Mouse (Mus musculus) adrenal gland, postnatal 4 days (tissue): ENCODE data around the gene Best2. TPM values are rescaled to one million over a fixed set of nuclear protein-coding genes. Genes with fewer than 3 reads are reported as not detected.

Experiments used
- DNase-seq, 2 experiments: peaks; one replicate each; pipeline ENCODE4 v3.0.0; 2021 to 2022; ENCODE audit warnings: low spot score in 2 of 2, mixed read lengths in 2 of 2
- long read RNA-seq, 2 experiments: library from polyadenylated mRNA; stranded (forward); transcript quantifications; one replicate each; pipeline ENCODE4 v2.0.0; 2021
- total RNA-seq, 2 experiments: library from RNA; stranded (reverse); gene quantifications; 2 replicates each; pipeline ENCODE4 v1.2.3; 2021

Gene Best2
- total RNA-seq, result not detected
- long read RNA-seq, experiment 1, partial matches to known transcripts, result 0 of 1 reads
- long read RNA-seq, experiment 1, other reads (novel, unspliced or antisense), result 1 of 1 reads
- long read RNA-seq, experiment 2, result 0 reads

DNA sequence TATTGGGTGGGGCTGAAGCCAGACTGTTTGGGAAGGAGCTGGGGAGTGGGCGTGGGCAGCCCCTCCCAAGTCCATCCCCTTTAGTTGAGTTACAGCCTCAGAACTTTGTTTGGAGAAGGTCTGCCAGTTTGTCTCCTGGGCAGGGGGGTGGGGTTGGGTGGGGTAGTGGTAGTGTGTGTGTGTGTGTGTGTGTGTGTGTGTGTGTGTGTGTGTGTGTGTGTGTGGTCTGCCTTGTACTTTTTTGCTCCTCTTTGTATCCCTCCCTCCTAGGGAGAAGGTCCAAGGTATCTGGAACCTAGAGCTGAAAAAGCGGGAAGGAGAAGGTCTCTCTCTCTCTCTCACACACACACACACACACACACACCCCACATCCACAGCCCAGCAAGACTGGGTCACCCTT is at the start of gene Best2:
Best2 (minus strand) TSS at position 101 of the 400 bp plus-strand sequence.
- DNase-seq, result no peak

DNA sequence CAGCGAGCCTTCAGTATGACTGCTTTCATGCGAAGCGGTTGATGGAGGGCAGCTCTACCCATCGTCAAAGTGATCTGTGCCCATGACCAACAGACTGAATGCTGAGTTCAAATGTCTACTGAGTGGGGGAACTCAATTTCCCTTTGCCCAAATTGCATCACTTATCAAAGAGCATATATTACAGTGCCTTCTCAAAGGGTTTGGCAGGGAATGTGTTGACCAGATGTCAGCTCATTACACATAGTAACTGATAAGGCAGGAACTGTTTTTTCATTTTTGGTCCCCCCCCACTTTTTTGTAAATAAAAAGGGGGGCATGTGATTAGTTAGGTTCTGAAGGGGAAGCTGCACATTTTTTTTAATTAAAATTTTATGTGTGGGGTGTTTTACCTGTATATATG is 48.3 kb upstream of the Best2 start:
- no peak for DNase-seq

DNA sequence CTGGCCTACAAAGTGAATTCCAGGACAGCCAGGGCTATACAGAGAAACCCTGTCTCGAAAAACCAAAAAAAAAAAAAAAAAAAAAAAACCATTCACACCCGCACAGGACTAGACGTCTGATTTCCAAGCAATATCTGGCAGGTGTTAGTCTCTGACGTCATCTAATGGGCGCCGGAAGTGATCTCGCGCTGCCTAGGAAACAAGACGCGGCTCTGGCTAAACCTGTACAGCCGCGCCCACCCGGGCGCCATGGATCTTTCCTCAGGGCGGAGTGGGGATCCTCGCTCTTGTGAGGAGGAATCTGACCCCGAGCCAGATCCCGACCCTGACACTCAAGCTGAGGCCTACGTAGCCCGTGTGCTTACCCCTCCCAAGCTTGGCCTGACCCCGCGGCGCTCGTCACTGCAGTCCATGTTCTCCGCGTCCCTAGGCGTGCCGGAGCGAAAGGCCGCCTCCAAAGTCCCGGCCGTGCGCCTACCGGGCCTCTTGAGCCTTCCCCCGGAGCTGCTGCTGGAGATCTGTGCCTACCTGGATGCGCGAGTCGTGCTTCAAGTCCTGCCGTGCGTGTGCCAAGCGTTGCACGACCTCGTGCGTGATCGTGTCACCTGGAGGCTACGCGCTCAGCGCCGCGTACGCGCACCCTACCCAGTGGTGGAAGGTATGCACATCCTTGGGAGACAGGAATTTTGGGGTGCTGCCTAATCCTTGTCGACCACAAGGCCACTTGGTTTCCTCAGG is 45.7 kb upstream of the Best2 start, which contains the start of gene Fbxw9:
Fbxw9 (plus strand) TSS at position 177 of the 738 bp plus-strand sequence.
- DNase-seq, result peak; percentile 63 to 77

DNA sequence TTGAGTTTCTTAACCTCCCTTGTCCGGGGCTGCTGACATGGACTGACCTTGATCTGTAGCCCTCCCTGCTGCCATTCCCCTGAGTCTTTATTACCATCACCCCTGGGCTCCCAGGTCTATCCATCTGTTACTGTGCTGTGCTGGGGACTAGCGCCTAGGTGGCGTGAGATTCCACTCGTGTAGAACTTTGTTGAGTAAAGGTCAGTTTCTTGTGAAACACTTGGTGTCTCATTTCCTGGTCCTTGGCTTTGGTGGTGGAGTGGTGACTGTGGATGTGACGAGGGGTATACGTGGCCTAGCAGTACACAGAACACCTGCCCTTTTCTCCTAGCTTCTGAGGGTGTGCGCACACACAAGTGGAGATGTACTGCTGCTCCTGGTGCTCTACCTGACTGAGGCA is 43.0 kb upstream of the Best2 start:
- DNase-seq, result no peak

- no peak for DNase-seq
These were observed 29.3 kb upstream of the Best2 start for GRCm38 (mm10) chr8:85043619-85044018.

- DNase-seq, result peak in 1 of 2 experiments; percentile 32
These were observed 23.6 kb upstream of the Best2 start for GRCm38 (mm10) chr8:85037681-85038531.

DNA sequence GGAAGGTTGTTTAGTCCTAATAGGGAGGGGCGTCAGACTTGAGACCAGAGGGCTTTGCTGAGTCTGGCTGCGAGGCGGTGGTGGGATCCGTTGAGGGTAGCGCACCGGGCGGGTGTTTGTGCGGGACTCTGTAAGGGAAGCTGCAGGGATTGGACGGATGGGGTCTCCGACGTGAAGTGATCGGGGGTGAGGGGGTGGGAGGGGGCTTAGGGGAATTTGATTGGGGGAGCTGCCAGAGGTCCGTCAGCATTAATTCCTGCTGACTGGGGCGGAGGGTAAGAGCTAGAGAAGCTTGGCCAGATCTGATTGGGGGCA is 23.0 kb upstream of the Best2 start:
- no peak for DNase-seq

GRCm38 (mm10) chr8:85036718-85037365 is 22.5 kb upstream of the Best2 start, which contains the start of gene Tnpo2:
Gene Tnpo2, plus strand, starts transcription at chr8:85036915.
- DNase-seq, result peak; percentile 84 to 86

GRCm38 (mm10) chr8:85036381-85036717 is 22.0 kb upstream of the Best2 start:
- no peak for DNase-seq

GRCm38 (mm10) chr8:85035728-85036310 is 21.5 kb upstream of the Best2 start:
- no peak for DNase-seq

GRCm38 (mm10) chr8:85035165-85035727 is 20.9 kb upstream of the Best2 start:
- DNase-seq, result no peak

DNA sequence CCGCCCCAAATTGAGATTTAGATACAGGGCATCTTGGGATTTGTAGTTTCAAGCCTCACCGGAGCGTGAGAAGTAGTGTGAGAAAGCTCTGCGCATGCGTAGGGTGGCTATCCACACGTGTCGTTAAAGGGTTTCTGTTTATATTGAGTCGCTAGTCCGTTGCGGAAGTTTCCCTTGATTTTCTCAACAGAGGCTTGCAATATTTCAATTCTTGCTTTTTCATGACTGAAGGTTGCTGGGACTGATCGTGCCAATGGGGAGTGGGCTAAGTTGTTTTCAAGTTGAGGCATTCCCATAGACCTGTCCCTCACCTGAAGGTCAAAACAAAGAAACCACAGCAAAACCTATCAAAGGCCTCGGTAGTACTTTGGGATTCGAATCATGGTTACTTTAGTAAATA is 20.4 kb upstream of the Best2 start:
- peak in 1 of 2 experiments; percentile 60 for DNase-seq

GRCm38 (mm10) chr8:85033867-85034266 is 19.5 kb upstream of the Best2 start:
- no peak for DNase-seq

- no peak for DNase-seq
These were observed 18.4 kb upstream of the Best2 start for GRCm38 (mm10) chr8:85032622-85033311.

- DNase-seq, result no peak
These were observed 14.9 kb upstream of the Best2 start for GRCm38 (mm10) chr8:85029271-85029670.

DNA sequence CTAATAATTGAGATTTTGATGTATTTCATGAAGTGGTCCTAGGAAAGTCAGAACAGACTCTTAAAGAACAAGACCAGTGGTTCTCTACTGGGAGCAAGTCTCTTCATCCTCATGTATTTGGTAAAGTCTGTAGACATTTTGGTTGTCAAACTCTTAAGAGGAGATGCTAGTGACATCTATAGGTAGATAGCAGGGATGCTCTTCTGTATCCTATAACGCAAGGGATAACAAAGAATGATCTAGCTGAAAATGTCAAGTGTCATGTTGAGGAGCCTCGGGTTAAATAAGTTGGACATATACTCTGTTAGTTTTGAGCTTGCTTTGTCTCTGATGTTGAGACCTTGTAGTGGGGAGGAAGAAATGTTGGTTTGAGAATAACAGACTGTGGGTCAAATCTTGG is 13.6 kb upstream of the Best2 start:
- no peak for DNase-seq

DNA sequence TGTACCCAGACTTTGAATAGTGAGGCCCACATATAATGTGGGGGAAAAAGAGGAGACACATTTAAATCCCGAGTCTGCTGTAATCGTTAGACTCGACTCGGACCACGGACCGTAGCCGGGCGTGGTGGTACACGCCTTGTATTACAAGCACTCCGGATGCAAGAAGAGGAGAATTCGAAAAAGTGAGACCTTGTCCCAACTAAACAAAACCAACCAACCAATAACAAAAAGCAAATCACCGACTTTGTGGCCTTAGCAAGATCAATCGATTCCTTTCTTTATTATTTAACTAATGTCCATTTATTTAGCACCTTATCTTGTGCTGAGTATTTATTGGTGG is 13.2 kb upstream of the Best2 start:
- DNase-seq, result no peak

DNA sequence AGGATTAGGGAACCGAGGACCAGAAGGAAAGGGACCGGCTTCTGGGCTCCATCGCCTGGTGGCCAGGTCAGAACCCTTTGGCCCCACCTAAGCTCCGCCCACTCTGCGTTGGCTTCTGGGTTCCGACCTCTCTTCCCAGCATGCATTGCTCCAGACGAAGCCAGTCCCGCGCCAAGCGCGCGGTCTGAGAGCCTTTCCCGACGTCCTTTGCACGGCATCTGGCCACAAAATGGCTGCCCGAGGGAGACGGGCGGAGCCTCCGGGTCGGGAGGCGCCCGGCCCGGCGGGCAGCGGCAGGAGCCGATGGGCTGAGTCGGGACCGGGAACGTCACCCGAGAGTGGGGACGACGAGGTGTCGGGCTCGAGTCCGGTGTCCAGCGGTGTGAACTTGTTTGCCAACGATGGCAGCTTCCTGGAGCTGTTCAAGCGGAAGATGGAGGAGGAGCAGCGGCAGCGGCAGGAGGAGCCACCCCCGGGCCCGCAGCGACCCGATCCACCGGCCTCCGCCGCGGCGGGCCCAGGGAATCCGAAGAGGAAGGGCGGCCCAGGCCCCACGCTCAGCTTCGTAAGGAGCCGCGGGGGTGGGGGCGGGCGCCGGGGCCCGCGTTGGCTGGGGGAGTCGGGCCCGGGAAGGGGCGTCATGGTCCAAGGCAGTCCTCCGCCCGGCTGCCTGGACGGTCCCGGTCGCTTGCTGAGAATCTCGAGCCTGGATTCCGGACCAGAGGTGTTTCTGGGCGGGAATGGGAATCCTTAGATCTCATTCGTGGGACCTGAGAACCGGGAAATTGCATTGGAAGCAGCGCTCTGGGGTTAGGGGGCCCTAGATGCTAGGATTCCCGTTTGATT is 12.6 kb upstream of the Best2 start, which contains the start of gene Trir:
Trir (plus strand) TSS at position 154 of the 846 bp plus-strand sequence.
- peak; percentile 83 to 94 for DNase-seq
